Mouse (Mus musculus) forebrain, postnatal 0 days (tissue): ENCODE data around the gene Map2k2. TPM values are rescaled to one million over a fixed set of nuclear protein-coding genes. Genes with fewer than 3 reads are reported as not detected.
A peak's percentile ranks its signal among the peaks of the same experiment; 100 is the strongest.
"Not testable (repeated sequence)": the region's sequence is repeated elsewhere in the genome, so short reads cannot be mapped to it uniquely, and the experiment has no call there.

ENCODE experiments used
- ATAC-seq: fragments of 200-750 bp; cut with Nextera tagmentation; 2 replicates; pipeline ENCODE4 v1.8.0; 2017; ENCODE audit warnings: mild to moderate bottlenecking, moderate library complexity
- DNase-seq: peaks from one replicate; pipeline ENCODE4 v3.0.0-alpha.2; 2015
- H3K27ac ChIP-seq: fragments of 300-500 bp; sonication (generic); 2 replicates; pipeline ENCODE4 v1.5.1; 2014; ENCODE audit warnings: low read depth, mild to moderate bottlenecking, antibody characterized with exemption, low read length, moderate library complexity, mixed read lengths
- H3K27me3 ChIP-seq: fragments of 300-500 bp; sonication (generic); 2 replicates; pipeline ENCODE4 v1.6.1; 2014; ENCODE audit warnings: mild to moderate bottlenecking, low read length, mixed read lengths; ENCODE audit not compliant: insufficient read depth
- H3K36me3 ChIP-seq: fragments of 300-500 bp; sonication (generic); 2 replicates; pipeline ENCODE4 v1.6.1; 2014; ENCODE audit warnings: mild to moderate bottlenecking, moderate library complexity; ENCODE audit not compliant: insufficient read depth
- H3K4me1 ChIP-seq: fragments of 300-500 bp; sonication (generic); 2 replicates; pipeline ENCODE4 v1.6.1; 2014; ENCODE audit warnings: antibody characterized with exemption; ENCODE audit not compliant: insufficient read depth
- H3K4me2 ChIP-seq: fragments of 300-500 bp; sonication (generic); 2 replicates; pipeline ENCODE4 v1.6.1; 2014; ENCODE audit warnings: low read depth, mild to moderate bottlenecking, moderate library complexity
- H3K4me3 ChIP-seq: fragments of 300-500 bp; sonication (generic); 2 replicates; pipeline ENCODE4 v1.5.1; 2014; ENCODE audit warnings: low read depth, low read length, mixed read lengths
- H3K9ac ChIP-seq: fragments of 300-500 bp; sonication (generic); 2 replicates; pipeline ENCODE4 v1.6.1; 2014; ENCODE audit warnings: mild to moderate bottlenecking
- H3K9me3 ChIP-seq: fragments of 300-500 bp; sonication (generic); 2 replicates; pipeline ENCODE4 v1.6.1; 2016; ENCODE audit warnings: low read length
- CTCF ChIP-seq: sonication (generic); IDR thresholded peaks from 2 replicates; pipeline ENCODE4 v1.5.1; 2016; ENCODE audit warnings: antibody characterized with exemption, control low read depth, low read depth
- WGBS: fragments of 180-500 bp; shearing (Covaris S2); extraction: QIAGEN DNeasy Blood & Tissue Kit; methylation state at CpG from one replicate; pipeline ENCODE4 v1.1.7; 2014; 5-methylcytosine and 5-hydroxymethylcytosine counted together
- polyA plus RNA-seq: library from polyadenylated mRNA; unstranded; fragments of >200 nt; fragmentation: Nextera tagmentation; extraction: Ambion mirVana; gene quantifications from 2 replicates; pipeline ENCODE4 v1.2.1, GENCODE M21; 2015
- total RNA-seq: library from RNA; depleted of rRNA; stranded (reverse); fragments of >200 nt; gene quantifications from 2 replicates; pipeline ENCODE4 v1.2.3, GENCODE M21; 2014; rRNA removed

The Map2k2 gene
- total RNA-seq (194 and 215 TPM in 2 replicates), polyA plus RNA-seq (167 and 194 TPM in 2 replicates)

DNA sequence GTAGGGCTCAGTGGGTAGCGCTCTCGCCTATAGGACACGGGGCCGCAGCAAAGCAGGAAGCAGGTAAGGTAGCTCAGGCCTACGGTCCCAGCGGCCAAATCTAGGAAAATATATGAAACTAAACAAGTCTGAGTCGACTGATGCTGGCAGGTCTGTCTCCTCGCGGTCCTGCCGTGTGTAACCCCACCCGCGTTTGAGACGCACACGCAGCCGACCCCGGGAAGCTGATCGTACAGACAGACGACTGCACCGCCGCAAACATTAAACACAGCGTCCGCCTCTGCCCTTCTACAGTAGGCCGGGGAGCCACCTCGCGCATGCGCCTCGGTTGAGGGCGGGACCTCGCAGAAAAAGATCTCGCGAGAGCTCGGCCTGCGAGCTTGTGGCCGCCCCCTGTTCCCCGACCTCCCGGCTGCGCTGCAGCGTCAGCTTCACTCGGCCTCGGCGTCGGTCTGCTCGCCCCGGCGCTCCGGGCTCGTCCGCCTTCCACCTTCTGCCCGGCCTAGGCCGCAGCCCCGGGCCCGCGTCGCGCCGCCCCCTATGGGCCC is at the start of gene Map2k2:
TSS of gene Map2k2 (plus strand) at position 351 of the 548 bp plus-strand sequence.
- Histone ChIP-seq H3K36me3 (peaks cover 22% of the 10 kb centered on the region), H3K4me1 (peaks cover 14% of the 10 kb centered on the region), H3K4me3 (peak within 1 kb of the TSS; percentile 100), H3K4me2 (peak within 1 kb of the TSS; percentile 76), H3K9me3 (no peaks in the 10 kb centered on the region), H3K27me3 (no peaks in the 10 kb centered on the region), H3K27ac (peak within 1 kb of the TSS; percentile 99), H3K9ac (peak within 1 kb of the TSS; percentile 99)
- DNase-seq: peak; percentile 98
- whole genome bisulfite sequencing: under 1% methylated on average over 56 of the region's 56 CpGs
- ATAC-seq: peak; percentile 98
- no peak for TF ChIP-seq CTCF

DNA sequence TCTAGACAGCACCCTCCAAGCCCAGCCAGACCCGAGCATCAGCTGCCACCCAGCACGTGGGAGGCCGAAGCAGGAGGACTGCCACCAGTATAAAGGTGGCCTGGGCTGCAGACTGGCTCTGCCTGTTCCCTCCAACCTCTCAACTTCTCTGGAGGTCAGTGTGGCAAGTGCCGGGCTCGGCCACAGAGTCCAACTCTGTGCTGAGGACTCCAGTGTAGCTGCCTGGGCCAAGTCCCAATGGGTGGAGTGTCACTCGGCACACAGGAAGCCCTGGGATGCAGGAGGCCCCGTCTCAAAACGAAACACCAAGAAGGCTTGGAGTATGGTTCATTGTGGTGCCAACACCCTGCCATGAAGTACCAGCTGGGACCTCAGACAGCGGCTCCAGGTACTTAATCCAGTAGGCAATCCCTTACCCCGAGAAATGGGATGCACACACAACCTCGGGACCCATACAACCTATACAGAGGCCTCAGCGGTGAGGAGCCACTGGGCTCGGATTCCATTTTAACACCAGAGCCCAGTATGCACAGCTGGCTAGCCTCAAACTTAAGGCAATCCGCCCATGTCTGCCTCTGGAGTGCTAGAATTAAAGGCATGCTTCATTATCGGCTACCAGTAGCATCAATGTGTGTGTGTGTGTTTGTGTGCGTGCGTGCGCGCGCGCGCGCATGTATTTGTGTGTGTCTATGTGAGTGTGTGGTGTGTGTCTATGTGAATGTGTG is 48.1 kb upstream of the Map2k2 start:
- no peak overlapping the region for H3K27ac ChIP-seq
- H3K4me3 ChIP-seq: no peak overlapping the region
- peaks cover 8% of the 10 kb centered on the region for H3K4me1 ChIP-seq
- no peaks in the 10 kb centered on the region for H3K9me3 ChIP-seq
- DNase-seq: no peak
- TF ChIP-seq CTCF: no peak
- H3K27me3 ChIP-seq: no peaks in the 10 kb centered on the region
- no peak overlapping the region for H3K4me2 ChIP-seq
- 93% methylated on average over 23 of the region's 23 CpGs for WGBS
- H3K9ac ChIP-seq: no peak overlapping the region
- peaks cover 6% of the 10 kb centered on the region; the same call in 1 of the 2 replicates for H3K36me3 ChIP-seq
- ATAC-seq: no peak

DNA sequence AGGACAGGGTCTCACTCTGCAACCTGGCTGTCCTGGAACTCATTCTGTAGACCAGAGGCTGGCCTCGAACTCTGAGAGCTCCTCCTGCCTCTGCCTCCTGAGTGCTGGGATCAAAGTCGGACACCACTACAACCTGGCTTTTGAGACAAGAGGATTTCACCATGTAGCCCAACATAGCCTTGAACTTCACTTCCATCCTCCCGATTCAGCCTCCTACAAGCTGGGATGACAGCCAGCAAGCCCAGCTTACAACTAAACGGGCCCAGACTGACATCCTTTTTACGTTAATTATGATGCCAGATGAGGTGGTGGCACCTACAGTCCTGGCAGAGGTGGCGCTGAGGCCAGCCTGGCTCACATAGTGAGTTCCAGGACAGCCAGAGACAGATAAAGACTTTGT is 46.8 kb upstream of the Map2k2 start:
- peaks cover 8% of the 10 kb centered on the region for H3K4me1 ChIP-seq
- no peak for ATAC-seq
- no peaks in the 10 kb centered on the region for H3K36me3 ChIP-seq
- no peak for DNase-seq
- H3K9ac ChIP-seq: 0 out of 2 replicates have a peak overlapping the region, but pooled peaks have one; percentile 78
- 90% methylated on average over 6 of the region's 6 CpGs for WGBS
- no peak overlapping the region for H3K27ac ChIP-seq
- no peaks in the 10 kb centered on the region for H3K9me3 ChIP-seq
- H3K4me2 ChIP-seq: peak overlapping the region; percentile 85
- H3K4me3 ChIP-seq: peak overlapping the region; percentile 76; the same call in 1 of the 2 replicates
- no peaks in the 10 kb centered on the region for H3K27me3 ChIP-seq
- no peak for TF ChIP-seq CTCF

DNA sequence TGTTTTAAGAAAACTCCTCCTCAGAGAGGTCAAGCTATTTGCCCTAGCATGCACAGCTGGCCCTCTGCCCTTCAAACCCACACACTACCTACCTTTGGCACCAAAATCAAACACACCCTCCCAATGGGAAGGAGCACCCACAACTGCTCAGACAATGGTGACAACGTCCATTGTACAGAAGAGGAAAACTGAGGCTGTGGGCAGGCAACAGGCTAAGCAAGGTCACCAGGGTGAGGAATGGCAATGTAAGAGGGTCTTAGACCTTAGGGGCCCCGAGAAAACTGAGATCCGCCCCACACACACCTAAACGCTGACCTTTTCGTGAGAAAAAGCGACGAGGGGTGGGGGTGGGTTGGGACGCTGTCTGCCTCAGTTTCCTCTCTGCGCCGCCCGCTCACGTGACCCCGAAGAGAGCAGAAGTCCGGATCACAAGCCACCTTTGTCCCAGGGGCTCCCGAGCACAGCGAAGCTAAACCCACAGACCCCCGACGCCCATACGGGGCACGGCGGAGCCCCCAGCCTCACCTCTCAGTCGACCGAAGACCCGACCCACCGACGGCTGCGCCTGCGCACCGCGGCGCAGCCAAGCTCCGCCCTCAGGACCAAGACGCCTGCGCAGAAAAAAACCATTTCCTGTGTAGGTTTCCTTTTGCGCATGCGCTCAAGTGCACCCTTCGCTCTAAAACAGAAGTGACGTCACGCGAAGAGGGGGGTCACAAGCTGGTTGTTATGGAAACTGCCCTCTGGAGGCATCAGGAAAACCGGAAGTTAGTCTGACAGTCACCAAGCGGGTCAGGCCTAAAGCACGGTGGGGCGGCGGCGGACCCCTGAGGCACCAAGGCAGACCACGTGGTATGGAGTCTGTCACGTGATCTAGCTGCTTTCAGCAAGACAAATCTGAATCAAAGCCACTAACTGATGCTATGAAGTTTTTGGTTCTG is 45.8 kb upstream of the Map2k2 start, which contains the start of gene Sgta:
TSS of gene Sgta (minus strand) at position 579 of the 941 bp plus-strand sequence.
- Histone ChIP-seq H3K4me2 (peak within 1 kb of the TSS; percentile 85), H3K4me3 (peak within 1 kb of the TSS; percentile 76), H3K27me3 (no peaks in the 10 kb centered on the region), H3K9me3 (no peaks in the 10 kb centered on the region), H3K36me3 (no peaks in the 10 kb centered on the region), H3K27ac (peak within 1 kb of the TSS; percentile 77), H3K4me1 (peaks cover 8% of the 10 kb centered on the region), H3K9ac (peak within 1 kb of the TSS; percentile 78)
- ATAC-seq: peak; percentile 98
- peak; percentile 100 for DNase-seq
- 0 out of 2 replicates have a peak, but pooled peaks have one; percentile 2 for TF ChIP-seq CTCF
- WGBS: under 1% methylated on average over 48 of the region's 48 CpGs

DNA sequence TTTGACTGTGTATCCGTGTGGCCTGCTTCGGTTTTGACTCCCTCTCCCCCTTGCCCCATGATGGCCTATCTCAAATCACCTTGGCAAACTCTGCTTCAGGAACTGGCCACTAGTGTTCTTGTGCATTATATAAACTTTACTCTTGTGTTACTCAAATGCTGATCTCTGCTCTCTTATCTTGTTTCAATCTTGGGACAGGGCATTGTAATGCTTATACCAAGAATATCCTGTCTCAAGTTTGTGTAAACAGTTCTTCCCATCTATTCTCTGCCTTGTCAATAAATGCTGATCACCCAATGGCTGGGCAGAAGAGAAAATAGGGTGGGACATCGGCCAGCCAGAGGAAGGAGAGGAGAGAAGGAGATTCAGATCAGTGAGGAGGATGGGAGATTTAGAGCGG is 43.0 kb upstream of the Map2k2 start:
- no peak for DNase-seq
- no peaks in the 10 kb centered on the region for H3K9me3 ChIP-seq
- ATAC-seq: no peak
- H3K4me1 ChIP-seq: peaks cover 8% of the 10 kb centered on the region
- no peak overlapping the region for H3K4me2 ChIP-seq
- no peak overlapping the region for H3K27ac ChIP-seq
- H3K27me3 ChIP-seq: no peaks in the 10 kb centered on the region
- H3K4me3 ChIP-seq: no peak overlapping the region
- H3K9ac ChIP-seq: no peak overlapping the region
- no peak for TF ChIP-seq CTCF
- WGBS: 65% methylated on average over 4 of the region's 4 CpGs
- H3K36me3 ChIP-seq: no peaks in the 10 kb centered on the region

DNA sequence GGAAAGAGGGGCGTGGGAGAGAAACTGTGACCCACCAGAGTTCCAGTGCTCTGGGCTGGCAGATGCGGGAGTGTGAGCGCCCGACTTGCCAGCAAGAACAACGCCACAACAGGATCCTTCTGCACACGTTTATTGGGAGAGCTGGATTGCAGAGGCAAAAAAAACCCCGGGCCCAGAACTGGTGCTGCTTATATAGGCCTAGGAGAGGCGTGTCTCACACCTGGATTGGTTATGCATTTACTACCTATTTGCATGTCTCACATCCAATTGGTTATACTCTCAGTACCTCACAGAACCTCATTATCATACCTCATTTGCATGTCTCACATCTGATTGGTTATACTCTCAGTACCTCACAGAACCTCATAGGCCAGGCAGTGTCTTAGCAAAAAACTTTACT is 41.2 kb upstream of the Map2k2 start:
- not testable (repeated sequence) for H3K4me2 ChIP-seq

More for the DNA sequence above, 41.2 kb upstream of the Map2k2 start:
- H3K27me3 ChIP-seq, DNase-seq, ATAC-seq, H3K4me1 ChIP-seq, H3K9ac ChIP-seq, H3K36me3 ChIP-seq, H3K27ac ChIP-seq, H3K9me3 ChIP-seq, H3K4me3 ChIP-seq: not testable (repeated sequence)
- WGBS: 88% methylated on average over 8 of the region's 8 CpGs
